Mouse (Mus musculus) forebrain, embryonic 14.5 days (tissue): ENCODE results near the gene Ugt1a7c. TPM values are rescaled to one million over a fixed set of nuclear protein-coding genes. Genes with fewer than 3 reads are reported as not detected.
"Not testable (repeated sequence)": the region's sequence is repeated elsewhere in the genome, so short reads cannot be mapped to it uniquely, and the experiment has no call there.

Experiments
- ATAC-seq: fragments of 200-750 bp; cut with Nextera tagmentation; 2 replicates; pipeline ENCODE4 v1.8.0; 2017; ENCODE audit warnings: mild to moderate bottlenecking, moderate library complexity
- DNase-seq: peaks from one replicate; pipeline ENCODE4 v3.0.0-alpha.2; 2015; ENCODE audit warnings: low spot score
- H3K27ac ChIP-seq: fragments of 300-500 bp; sonication (generic); 2 replicates; pipeline ENCODE4 v1.5.1; 2014; ENCODE audit warnings: low read depth, mild to moderate bottlenecking, control low read depth, low read length, moderate library complexity
- H3K27me3 ChIP-seq: fragments of 300-500 bp; sonication (generic); replicated peaks from 2 replicates; pipeline ENCODE4 v1.6.1; 2014; ENCODE audit warnings: low read length, control low read depth, mixed read lengths; ENCODE audit not compliant: control insufficient read depth, insufficient read depth
- H3K36me3 ChIP-seq: fragments of 300-500 bp; sonication (generic); 2 replicates; pipeline ENCODE4 v1.6.1; 2014; ENCODE audit warnings: low read length, control low read depth; ENCODE audit not compliant: control insufficient read depth, insufficient read depth
- H3K4me1 ChIP-seq: fragments of 300-500 bp; sonication (generic); 2 replicates; pipeline ENCODE4 v1.6.1; 2014; ENCODE audit warnings: antibody characterized with exemption, low read length, control low read depth; ENCODE audit not compliant: control insufficient read depth, insufficient read depth
- H3K4me2 ChIP-seq: fragments of 300-500 bp; sonication (generic); 2 replicates; pipeline ENCODE4 v1.6.1; 2014; ENCODE audit warnings: mild to moderate bottlenecking, control low read depth, low read length
- H3K4me3 ChIP-seq: fragments of 300-500 bp; sonication (generic); 2 replicates; pipeline ENCODE4 v1.5.1; 2014; ENCODE audit warnings: low read depth, low read length, control low read depth
- H3K9ac ChIP-seq: fragments of 300-500 bp; sonication (generic); 2 replicates; pipeline ENCODE4 v1.6.1; 2014; ENCODE audit warnings: mild to moderate bottlenecking, low read length, control low read depth, moderate library complexity
- H3K9me3 ChIP-seq: fragments of 300-500 bp; sonication (generic); replicated peaks from 2 replicates; pipeline ENCODE4 v1.6.1; 2016; ENCODE audit warnings: low read length, control low read depth, mixed read lengths; ENCODE audit not compliant: control insufficient read depth
- WGBS: fragments of 180-500 bp; shearing (Covaris S2); extraction: QIAGEN DNeasy Blood & Tissue Kit; methylation state at CpG from one replicate; pipeline ENCODE4 v1.1.7; 2014; 5-methylcytosine and 5-hydroxymethylcytosine counted together
- polyA plus RNA-seq: library from polyadenylated mRNA; unstranded; fragments of >200 nt; fragmentation: Nextera tagmentation; extraction: Ambion mirVana; gene quantifications from 2 replicates; pipeline ENCODE4 v1.2.1, GENCODE M21; 2014

Ugt1a7c gene
- polyA plus RNA-seq, result 0.36 and 1.3 TPM in 2 replicates

DNA sequence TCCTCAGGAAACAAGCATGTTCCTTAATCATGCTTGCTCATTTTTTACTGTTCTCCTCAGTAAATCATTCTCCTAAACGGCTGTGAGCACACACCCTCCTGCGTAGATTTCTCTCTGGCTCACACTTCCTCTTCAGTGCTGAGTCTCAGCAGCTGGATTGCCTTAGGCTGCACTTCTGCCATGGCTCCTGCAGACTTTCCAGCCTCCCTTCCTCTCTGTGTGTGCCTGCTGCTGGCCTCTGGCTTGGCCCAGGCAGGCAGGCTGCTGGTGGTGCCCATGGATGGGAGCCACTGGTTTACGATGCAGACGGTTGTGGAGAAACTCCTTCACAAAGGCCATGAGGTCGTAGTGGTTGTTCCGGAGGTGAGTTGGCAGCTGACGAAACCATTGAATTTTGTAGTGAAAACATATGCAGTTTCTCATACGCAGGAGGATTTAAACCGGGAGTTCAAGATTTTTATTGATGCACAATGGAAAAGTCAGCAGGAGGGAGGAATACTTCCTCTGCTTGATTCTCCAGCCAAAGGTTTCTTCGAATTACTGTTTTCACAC, at the start of gene Ugt1a7c:
Gene Ugt1a7c, plus strand, starts transcription at position 122 of the 552 bp plus-strand sequence.
- no peaks in the 10 kb centered on the region for H3K36me3 ChIP-seq

GRCm38 (mm10) chr1:88047408-88047807, 47.5 kb upstream of the Ugt1a7c start:
- H3K9me3 ChIP-seq, H3K36me3 ChIP-seq, H3K27ac ChIP-seq, ATAC-seq, H3K4me1 ChIP-seq, H3K4me3 ChIP-seq, H3K27me3 ChIP-seq, H3K9ac ChIP-seq, DNase-seq, H3K4me2 ChIP-seq: not testable (repeated sequence)
- 82% methylated on average over 2 of the region's 2 CpGs for WGBS

More for the DNA sequence above, at the start of gene Ugt1a7c:
- DNase-seq (no peak), ATAC-seq (no peak)
- no peak within 1 kb of the TSS for H3K27ac ChIP-seq
- H3K4me2 ChIP-seq, result no peak within 1 kb of the TSS
- H3K4me3 ChIP-seq, result no peak within 1 kb of the TSS
- no peak within 1 kb of the TSS for H3K9ac ChIP-seq
- H3K9me3 ChIP-seq, result no peaks in the 10 kb centered on the region
- WGBS, result 65% methylated on average over 10 of the region's 10 CpGs
- no peaks in the 10 kb centered on the region for H3K4me1 ChIP-seq
- no peaks in the 10 kb centered on the region for H3K27me3 ChIP-seq

DNA sequence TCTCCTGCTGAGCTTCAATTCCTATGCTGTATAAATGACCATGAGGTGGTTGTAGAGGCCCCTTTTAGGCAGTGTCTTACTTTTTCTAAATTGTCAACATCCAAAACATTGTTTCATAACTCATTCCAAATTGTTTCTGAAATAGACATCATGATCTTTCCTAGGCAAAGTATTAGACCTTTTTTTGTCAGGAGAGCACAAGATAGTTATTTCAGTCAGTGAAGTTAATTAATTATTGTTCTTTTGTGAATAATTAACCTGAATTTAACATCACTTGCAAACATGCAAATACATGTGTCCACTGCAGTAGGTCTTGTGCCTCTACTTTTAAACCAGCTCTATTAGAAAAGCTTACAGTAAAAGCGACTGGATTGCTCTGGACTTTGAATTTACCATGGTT, 39.8 kb upstream of the Ugt1a7c start, which contains the start of gene Ugt1a10:
Gene Ugt1a10, plus strand, starts transcription at position 301 of the 400 bp plus-strand sequence.
- Histone ChIP-seq H3K4me2 (no peak within 1 kb of the TSS), H3K9me3 (no peaks in the 10 kb centered on the region), H3K27ac (no peak within 1 kb of the TSS), H3K27me3 (no peaks in the 10 kb centered on the region), H3K9ac (no peak within 1 kb of the TSS), H3K36me3 (no peaks in the 10 kb centered on the region), H3K4me1 (no peaks in the 10 kb centered on the region), H3K4me3 (no peak within 1 kb of the TSS)
- WGBS, result 83% methylated on average over 1 of the region's 1 CpGs
- ATAC-seq (no peak), DNase-seq (no peak)

DNA sequence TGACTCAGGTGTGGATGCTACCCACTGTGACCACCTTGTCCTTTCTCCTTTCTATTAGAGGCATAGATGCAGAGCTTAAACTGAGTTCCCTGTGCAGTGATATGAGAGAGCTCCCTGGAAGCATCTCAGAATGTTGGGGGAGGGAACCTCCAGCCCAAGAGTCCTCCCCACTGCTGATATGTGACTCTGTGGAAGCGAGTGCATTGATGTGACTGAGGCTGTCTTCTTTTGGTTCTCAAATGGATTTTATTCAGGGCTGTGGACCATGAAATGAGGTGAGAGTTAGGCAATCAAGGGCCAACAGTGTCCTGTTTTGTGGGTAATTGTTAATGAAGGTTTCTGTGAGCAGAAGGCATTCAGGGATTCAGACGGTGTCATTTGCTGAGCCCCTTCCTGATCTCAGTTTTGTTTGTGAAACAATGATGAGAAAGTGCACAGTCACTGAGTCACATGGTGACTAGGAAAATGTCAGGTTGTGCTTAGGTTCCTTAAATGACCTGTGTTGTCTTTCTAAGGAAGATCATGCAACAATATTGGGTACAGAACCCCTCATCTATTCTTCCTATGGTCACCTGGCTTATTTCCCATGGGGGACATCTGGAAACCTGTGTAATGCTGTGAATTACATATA, 28.3 kb upstream of the Ugt1a7c start:
- H3K36me3 ChIP-seq, ATAC-seq: not testable (repeated sequence)
- 25% methylated on average over 1 of the region's 2 CpGs for WGBS

DNA sequence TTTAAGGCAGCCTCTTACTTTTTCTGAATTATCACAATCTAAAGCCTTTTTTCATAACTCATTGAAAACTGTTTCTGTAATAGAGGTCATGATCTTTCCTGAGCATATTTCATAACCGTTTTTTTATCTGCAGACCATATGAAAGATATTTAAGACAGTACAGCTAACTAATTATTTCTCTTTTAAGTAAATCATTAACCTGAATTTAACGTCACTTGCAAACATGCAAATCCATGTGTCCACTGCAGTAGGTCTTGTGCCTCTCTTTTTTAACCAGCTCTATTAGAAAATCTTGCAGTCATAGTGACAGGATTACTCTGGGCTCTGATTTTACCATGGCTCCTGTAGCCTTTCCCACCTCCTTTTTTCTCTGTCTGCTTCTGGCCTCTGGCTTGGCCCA, 24.4 kb upstream of the Ugt1a7c start, which contains the start of gene Ugt1a9:
Gene Ugt1a9, plus strand, starts transcription at position 306 of the 400 bp plus-strand sequence.
- no peak for ATAC-seq
- H3K27me3 ChIP-seq, result no peaks in the 10 kb centered on the region

More for the DNA sequence above, 28.3 kb upstream of the Ugt1a7c start:
- H3K4me1 ChIP-seq, H3K9ac ChIP-seq, DNase-seq, H3K4me3 ChIP-seq, H3K27ac ChIP-seq, H3K4me2 ChIP-seq, H3K27me3 ChIP-seq, H3K9me3 ChIP-seq: not testable (repeated sequence)

DNA sequence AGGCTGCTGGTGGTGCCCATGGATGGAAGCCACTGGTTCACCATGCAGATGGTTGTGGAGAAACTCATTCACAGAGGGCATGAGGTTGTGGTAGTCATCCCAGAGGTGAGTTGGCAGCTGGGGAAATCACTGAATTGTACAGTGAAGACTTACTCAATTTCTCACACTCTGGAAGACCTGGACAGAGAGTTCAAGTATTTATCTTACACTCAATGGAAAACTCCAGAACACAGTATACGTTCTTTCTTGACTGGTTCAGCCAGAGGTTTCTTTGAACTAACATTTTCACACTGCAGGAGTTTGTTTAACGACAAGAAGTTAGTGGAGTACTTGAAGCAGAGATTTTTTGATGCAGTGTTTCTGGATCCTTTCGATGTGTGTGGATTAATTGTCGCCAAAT, 24.0 kb upstream of the Ugt1a7c start:
- Histone ChIP-seq H3K27ac (no peak overlapping the region), H3K36me3 (no peaks in the 10 kb centered on the region), H3K4me1 (no peaks in the 10 kb centered on the region), H3K4me3 (no peak overlapping the region), H3K9ac (no peak overlapping the region), H3K9me3 (no peaks in the 10 kb centered on the region), H3K27me3 (no peaks in the 10 kb centered on the region), H3K4me2 (no peak overlapping the region)
- 80% methylated on average over 4 of the region's 4 CpGs for WGBS
- DNase-seq (no peak), ATAC-seq (no peak)

More for the DNA sequence above, 24.4 kb upstream of the Ugt1a7c start, which contains the start of gene Ugt1a9:
- no peaks in the 10 kb centered on the region for H3K36me3 ChIP-seq
- H3K4me2 ChIP-seq, result no peak within 1 kb of the TSS
- no peak within 1 kb of the TSS for H3K27ac ChIP-seq
- no peak for DNase-seq
- H3K4me1 ChIP-seq, result no peaks in the 10 kb centered on the region
- H3K9me3 ChIP-seq, result no peaks in the 10 kb centered on the region
- 87% methylated on average over 2 of the region's 2 CpGs for WGBS
- no peak within 1 kb of the TSS for H3K4me3 ChIP-seq
- no peak within 1 kb of the TSS for H3K9ac ChIP-seq

DNA sequence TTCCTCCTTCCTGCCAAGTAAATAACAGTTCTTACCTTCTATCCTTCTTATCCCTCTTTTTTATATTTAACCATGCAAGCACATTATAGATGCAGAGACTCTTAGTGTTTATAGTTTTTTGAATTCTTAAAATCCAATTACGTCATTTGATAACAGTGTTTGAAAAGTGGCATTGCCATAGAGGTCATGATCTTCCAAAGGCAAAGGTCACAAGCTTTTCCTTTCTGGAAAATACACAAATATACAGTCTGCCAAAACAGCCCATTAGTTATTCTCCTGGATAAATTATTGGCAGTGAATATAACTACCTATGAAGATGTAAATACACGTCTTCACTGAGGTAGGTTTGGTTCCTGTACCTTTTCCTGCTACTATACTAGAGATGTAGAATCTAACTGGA, 20.4 kb upstream of the Ugt1a7c start:
- 94% methylated on average over 2 of the region's 2 CpGs for WGBS
- ATAC-seq (no peak), DNase-seq (no peak)
- no peaks in the 10 kb centered on the region for H3K4me1 ChIP-seq
- no peak overlapping the region for H3K4me2 ChIP-seq
- H3K27ac ChIP-seq, result no peak overlapping the region
- no peaks in the 10 kb centered on the region for H3K27me3 ChIP-seq
- H3K4me3 ChIP-seq, result no peak overlapping the region
- no peaks in the 10 kb centered on the region for H3K36me3 ChIP-seq
- no peaks in the 10 kb centered on the region for H3K9me3 ChIP-seq
- no peak overlapping the region for H3K9ac ChIP-seq

GRCm38 (mm10) chr1:88077128-88077527, 17.7 kb upstream of the Ugt1a7c start:
- Histone ChIP-seq H3K9me3 (no peaks in the 10 kb centered on the region), H3K36me3 (no peaks in the 10 kb centered on the region), H3K4me1 (no peaks in the 10 kb centered on the region), H3K27me3 (no peaks in the 10 kb centered on the region), H3K9ac (no peak overlapping the region), H3K4me2 (no peak overlapping the region), H3K4me3 (no peak overlapping the region), H3K27ac (no peak overlapping the region)
- ATAC-seq (no peak), DNase-seq (no peak)
- WGBS, result 100% methylated on average over 1 of the region's 1 CpGs

DNA sequence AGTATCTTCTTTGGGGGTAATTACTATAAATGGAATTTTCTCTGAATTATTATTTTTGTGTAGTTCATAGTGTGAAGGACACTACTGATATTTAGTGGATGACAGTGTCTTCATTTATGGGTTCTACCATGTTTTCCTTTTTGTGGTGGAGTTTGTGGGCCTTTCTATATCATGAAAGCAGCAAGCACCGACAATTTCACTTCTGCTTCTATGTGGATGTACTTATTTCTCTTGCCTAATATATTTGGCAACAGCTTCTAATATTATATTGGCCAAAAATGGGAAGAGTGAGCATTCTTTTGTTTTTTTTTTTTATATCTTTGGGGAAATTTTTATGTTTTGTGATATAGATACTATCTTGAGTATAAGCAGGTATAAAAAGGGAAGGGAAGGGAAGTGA, 13.2 kb upstream of the Ugt1a7c start:
- no peak for ATAC-seq
- DNase-seq, result no peak
- H3K4me2 ChIP-seq, result no peak overlapping the region
- no peaks in the 10 kb centered on the region for H3K4me1 ChIP-seq
- 94% methylated on average over 1 of the region's 1 CpGs for WGBS
- no peak overlapping the region for H3K9ac ChIP-seq
- H3K36me3 ChIP-seq, result no peaks in the 10 kb centered on the region
- H3K9me3 ChIP-seq, result no peaks in the 10 kb centered on the region
- no peak overlapping the region for H3K4me3 ChIP-seq
- no peaks in the 10 kb centered on the region for H3K27me3 ChIP-seq
- no peak overlapping the region for H3K27ac ChIP-seq
